Mouse (Mus musculus): ENCODE measurements around the gene Tent4b. TPM values are rescaled to one million over a fixed set of nuclear protein-coding genes. Genes with fewer than 3 reads are reported as not detected.
"Not testable (repeated sequence)": the region's sequence is repeated elsewhere in the genome, so short reads cannot be mapped to it uniquely, and the experiment has no call there.

Tent4b gene
- polyA plus RNA-seq, 1 experiment from 2014 or later: 5.5 TPM

- no peaks in the 10 kb centered on the region for H3K36me3 ChIP-seq (ENCODE audit: control insufficient read depth, insufficient read depth)
- H3K9ac ChIP-seq (ENCODE audit: low read length): no peak overlapping the region
- no peak for ATAC-seq (replicated peaks; ENCODE audit: extremely low read depth, insufficient read depth, low FRiP score)
- no peaks in the 10 kb centered on the region for H3K9me3 ChIP-seq (replicated peaks; ENCODE audit: control insufficient read depth, low read length)
- peak overlapping the region; percentile 77 for H3K27ac ChIP-seq (ENCODE audit: low read length)
- peaks cover 16% of the 10 kb centered on the region for H3K4me1 ChIP-seq (ENCODE audit: control insufficient read depth, insufficient read depth, low read length)
- no peak overlapping the region for H3K4me3 ChIP-seq (ENCODE audit: low read length)
- no peaks in the 10 kb centered on the region for H3K27me3 ChIP-seq (ENCODE audit: control insufficient read depth, insufficient read depth, low read length)
- 25% methylated on average over 3 of the region's 3 CpGs for WGBS
- H3K4me2 ChIP-seq (ENCODE audit: low read depth, low read length): no peak overlapping the region
Observed at GRCm38 (mm10) chr8:88197328-88197727, 1.7 kb upstream of the Tent4b start.

GRCm38 (mm10) chr8:88198551-88198944, 465 bp upstream of the Tent4b start:
- peak overlapping the region; percentile 90 for H3K9ac ChIP-seq (ENCODE audit: low read length)
- H3K36me3 ChIP-seq (ENCODE audit: control insufficient read depth, insufficient read depth): no peaks in the 10 kb centered on the region
- peaks cover 22% of the 10 kb centered on the region for H3K4me1 ChIP-seq (ENCODE audit: control insufficient read depth, insufficient read depth, low read length)
- peak overlapping the region; percentile 98 for H3K27ac ChIP-seq (ENCODE audit: low read length)
- no peaks in the 10 kb centered on the region for H3K27me3 ChIP-seq (ENCODE audit: control insufficient read depth, insufficient read depth, low read length)
- no peaks in the 10 kb centered on the region for H3K9me3 ChIP-seq (replicated peaks; ENCODE audit: control insufficient read depth, low read length)
- H3K4me3 ChIP-seq (ENCODE audit: low read length): peak overlapping the region; percentile 94
- WGBS: 1% methylated on average over 10 of the region's 10 CpGs
- no peak for ATAC-seq (replicated peaks; ENCODE audit: extremely low read depth, insufficient read depth, low FRiP score)
- peak overlapping the region; percentile 89 for H3K4me2 ChIP-seq (ENCODE audit: low read depth, low read length)

DNA sequence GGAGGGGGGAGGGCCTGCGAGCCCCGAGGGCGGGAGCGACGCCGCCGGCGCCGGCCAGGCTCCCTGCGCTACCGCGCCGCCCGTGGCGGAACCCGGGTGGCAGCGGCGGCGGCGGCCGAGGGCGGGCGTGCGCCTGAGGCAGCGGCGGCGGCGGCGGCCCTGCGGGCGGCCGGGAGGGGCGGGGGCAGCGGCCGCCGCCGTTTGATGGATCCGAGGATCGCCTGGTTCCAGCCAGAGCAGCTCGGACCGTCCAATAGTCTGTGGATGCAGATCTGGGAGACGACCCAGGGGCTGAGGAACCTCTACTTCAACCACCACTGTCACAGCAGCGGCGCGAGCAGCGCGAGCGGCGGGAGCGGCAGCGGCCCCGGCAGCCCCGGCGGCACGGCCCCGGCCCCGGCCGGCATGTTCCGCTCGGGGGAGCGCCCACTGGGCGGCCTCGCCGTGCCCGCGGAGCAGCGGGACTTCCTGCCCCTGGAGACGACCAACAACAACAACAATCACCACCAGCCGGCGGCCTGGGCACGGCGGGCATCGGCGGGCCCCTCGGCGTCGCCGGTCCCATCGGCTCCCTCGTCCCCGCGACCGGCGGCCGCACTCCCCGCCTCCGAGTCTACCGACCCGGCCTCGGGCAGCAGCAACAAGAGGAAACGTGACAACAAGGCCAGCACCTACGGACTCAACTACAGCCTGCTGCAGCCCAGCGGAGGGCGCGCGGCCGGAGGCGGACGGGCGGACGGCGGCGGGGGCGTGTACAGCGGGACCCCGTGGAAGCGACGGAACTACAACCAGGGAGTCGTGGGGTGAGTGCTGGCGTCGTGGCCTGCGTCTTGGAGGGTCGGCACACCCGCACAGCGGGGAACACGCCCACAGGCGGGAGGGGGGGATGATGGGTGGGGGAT, 938 bp downstream of the Tent4b start:
- H3K27ac ChIP-seq (ENCODE audit: low read length): peak overlapping the region; percentile 98
- ATAC-seq (replicated peaks; ENCODE audit: extremely low read depth, insufficient read depth, low FRiP score): peak; percentile 33
- peak overlapping the region; percentile 98 for H3K4me2 ChIP-seq (ENCODE audit: low read depth, low read length)
- peak overlapping the region; percentile 90 for H3K9ac ChIP-seq (ENCODE audit: low read length)
- H3K4me3 ChIP-seq (ENCODE audit: low read length): peak overlapping the region; percentile 94
- H3K27me3 ChIP-seq (ENCODE audit: control insufficient read depth, insufficient read depth, low read length): no peaks in the 10 kb centered on the region
- H3K4me1 ChIP-seq (ENCODE audit: control insufficient read depth, insufficient read depth, low read length): peaks cover 30% of the 10 kb centered on the region
- under 1% methylated on average over 109 of the region's 117 CpGs for WGBS
- no peaks in the 10 kb centered on the region for H3K36me3 ChIP-seq (ENCODE audit: control insufficient read depth, insufficient read depth)
- no peaks in the 10 kb centered on the region for H3K9me3 ChIP-seq (replicated peaks; ENCODE audit: control insufficient read depth, low read length)

DNA sequence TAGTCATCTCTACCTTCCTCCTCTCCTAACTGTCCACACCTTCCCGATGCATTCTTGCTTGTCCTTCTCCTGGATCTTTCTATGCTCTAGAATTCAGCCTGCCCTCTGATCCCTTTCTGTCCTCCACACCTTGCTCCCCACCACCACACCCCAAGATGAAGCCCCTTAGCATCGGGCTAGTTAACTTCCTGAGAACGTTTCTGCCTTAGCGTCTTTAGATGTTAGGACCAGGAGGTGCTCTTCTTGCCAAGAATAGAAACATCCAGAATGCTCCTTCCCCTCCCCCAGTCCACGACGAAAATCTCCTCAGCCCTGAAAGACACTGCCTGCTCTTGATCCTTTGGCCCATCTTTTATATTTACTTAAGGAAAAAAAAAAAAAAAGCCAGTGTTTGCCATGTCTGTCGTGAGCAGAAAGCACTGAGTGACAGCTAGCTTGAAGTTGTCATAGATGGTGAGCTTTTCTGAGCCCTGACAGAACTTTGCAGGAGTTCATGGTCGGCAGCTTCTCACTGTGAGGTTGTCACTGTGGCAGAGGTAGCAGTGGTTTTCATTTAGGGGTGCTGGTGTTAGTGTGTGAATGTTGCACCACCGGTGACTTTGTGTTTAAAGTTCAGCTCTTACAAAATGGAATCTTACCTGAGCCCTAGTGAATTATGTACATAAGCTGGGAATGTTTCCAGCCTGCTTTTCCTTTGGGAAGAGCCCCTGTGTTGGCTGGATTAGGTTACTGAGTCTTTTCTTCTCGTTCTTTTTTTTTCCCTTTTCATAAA, 1.9 kb downstream of the Tent4b start:
- peaks cover 30% of the 10 kb centered on the region for H3K4me1 ChIP-seq (ENCODE audit: control insufficient read depth, insufficient read depth, low read length)
- peak overlapping the region; percentile 19; the same call in 1 of the 2 replicates for H3K27ac ChIP-seq (ENCODE audit: low read length)

GRCm38 (mm10) chr8:88201641-88202040, 2.6 kb downstream of the Tent4b start:
- WGBS: 43% methylated on average over 3 of the region's 3 CpGs
- Histone ChIP-seq H3K9ac (ENCODE audit: low read length) (no peak overlapping the region), H3K36me3 (ENCODE audit: control insufficient read depth, insufficient read depth) (no peaks in the 10 kb centered on the region), H3K9me3 (replicated peaks; ENCODE audit: control insufficient read depth, low read length) (no peaks in the 10 kb centered on the region), H3K4me2 (ENCODE audit: low read depth, low read length) (peak overlapping the region; percentile 98), H3K27me3 (ENCODE audit: control insufficient read depth, insufficient read depth, low read length) (no peaks in the 10 kb centered on the region), H3K4me1 (ENCODE audit: control insufficient read depth, insufficient read depth, low read length) (peaks cover 30% of the 10 kb centered on the region), H3K4me3 (ENCODE audit: low read length) (no peak overlapping the region), H3K27ac (ENCODE audit: low read length) (no peak overlapping the region)
- no peak for ATAC-seq (replicated peaks; ENCODE audit: extremely low read depth, insufficient read depth, low FRiP score)

More for the DNA sequence above, 1.9 kb downstream of the Tent4b start:
- peak overlapping the region; percentile 94 for H3K4me3 ChIP-seq (ENCODE audit: low read length)
- H3K9ac ChIP-seq (ENCODE audit: low read length): peak overlapping the region; percentile 90
- ATAC-seq (replicated peaks; ENCODE audit: extremely low read depth, insufficient read depth, low FRiP score): no peak
- H3K4me2 ChIP-seq (ENCODE audit: low read depth, low read length): peak overlapping the region; percentile 98
- no peaks in the 10 kb centered on the region for H3K36me3 ChIP-seq (ENCODE audit: control insufficient read depth, insufficient read depth)
- H3K27me3 ChIP-seq (ENCODE audit: control insufficient read depth, insufficient read depth, low read length): no peaks in the 10 kb centered on the region
- 16% methylated on average over 10 of the region's 10 CpGs for WGBS
- no peaks in the 10 kb centered on the region for H3K9me3 ChIP-seq (replicated peaks; ENCODE audit: control insufficient read depth, low read length)

GRCm38 (mm10) chr8:88206016-88206415, 7.0 kb downstream of the Tent4b start:
- no peak for ATAC-seq (replicated peaks; ENCODE audit: extremely low read depth, insufficient read depth, low FRiP score)
- H3K4me1 ChIP-seq (ENCODE audit: control insufficient read depth, insufficient read depth, low read length): peaks cover 30% of the 10 kb centered on the region
- WGBS: 85% methylated on average over 9 of the region's 9 CpGs

GRCm38 (mm10) chr8:88207121-88207821, 8.3 kb downstream of the Tent4b start:
- no peaks in the 10 kb centered on the region for H3K36me3 ChIP-seq (ENCODE audit: control insufficient read depth, insufficient read depth)
- H3K27me3 ChIP-seq (ENCODE audit: control insufficient read depth, insufficient read depth, low read length): no peaks in the 10 kb centered on the region
- H3K4me2 ChIP-seq (ENCODE audit: low read depth, low read length): no peak overlapping the region
- H3K27ac ChIP-seq (ENCODE audit: low read length): no peak overlapping the region
- 79% methylated on average over 7 of the region's 7 CpGs for WGBS
- peaks cover 20% of the 10 kb centered on the region; the same call in 1 of the 2 replicates for H3K4me1 ChIP-seq (ENCODE audit: control insufficient read depth, insufficient read depth, low read length)
- ATAC-seq (replicated peaks; ENCODE audit: extremely low read depth, insufficient read depth, low FRiP score): no peak
- no peaks in the 10 kb centered on the region for H3K9me3 ChIP-seq (replicated peaks; ENCODE audit: control insufficient read depth, low read length)
- H3K9ac ChIP-seq (ENCODE audit: low read length): no peak overlapping the region
- no peak overlapping the region for H3K4me3 ChIP-seq (ENCODE audit: low read length)

More at GRCm38 (mm10) chr8:88206016-88206415, 7.0 kb downstream of the Tent4b start:
- Histone ChIP-seq H3K36me3 (ENCODE audit: control insufficient read depth, insufficient read depth) (no peaks in the 10 kb centered on the region), H3K4me3 (ENCODE audit: low read length) (no peak overlapping the region), H3K27ac (ENCODE audit: low read length) (no peak overlapping the region), H3K27me3 (ENCODE audit: control insufficient read depth, insufficient read depth, low read length) (no peaks in the 10 kb centered on the region), H3K9ac (ENCODE audit: low read length) (no peak overlapping the region), H3K9me3 (replicated peaks; ENCODE audit: control insufficient read depth, low read length) (no peaks in the 10 kb centered on the region), H3K4me2 (ENCODE audit: low read depth, low read length) (no peak overlapping the region)

DNA sequence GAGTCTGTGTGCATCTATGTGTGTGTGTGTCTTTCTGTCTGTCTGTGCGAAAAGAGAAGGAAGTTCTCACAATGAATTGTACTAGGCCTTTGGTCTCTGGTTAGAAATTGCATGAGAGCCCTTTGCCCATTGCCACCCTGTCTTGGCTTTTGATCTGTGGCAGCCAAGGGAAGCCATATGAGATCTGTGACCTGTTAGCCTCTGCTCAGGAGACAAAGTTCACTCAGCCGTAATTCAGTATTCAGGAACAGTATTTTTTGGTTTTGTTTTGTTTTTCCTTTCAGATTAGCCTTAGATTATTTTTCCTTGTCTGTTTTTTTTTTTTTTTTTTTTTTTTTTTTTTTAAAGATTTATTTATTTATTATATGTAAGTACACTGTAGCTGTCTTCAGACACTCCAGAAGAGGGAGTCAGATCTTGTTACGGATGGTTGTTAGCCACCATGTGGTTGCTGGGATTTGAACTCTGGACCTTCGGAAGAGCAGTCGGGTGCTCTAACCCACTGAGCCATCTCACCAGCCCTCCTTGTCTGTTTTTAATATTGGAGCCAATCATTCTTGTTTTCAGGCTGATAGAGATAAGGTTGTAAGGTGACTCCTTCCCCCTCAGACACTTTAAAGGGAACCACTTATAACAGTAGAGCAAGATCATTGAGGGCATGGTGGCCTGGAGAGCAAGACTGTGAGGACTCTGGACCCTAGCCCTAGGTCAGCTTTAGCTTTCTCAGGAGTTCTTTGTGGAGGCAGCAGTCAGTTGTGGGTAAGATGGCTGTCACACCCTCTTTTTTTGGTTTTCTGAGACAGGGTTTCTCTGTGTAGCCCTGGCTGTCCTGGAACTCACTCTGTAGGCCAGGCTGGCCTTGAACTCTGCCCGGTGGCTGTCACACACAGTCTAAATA, 11.2 kb downstream of the Tent4b start:
- not testable (repeated sequence) for H3K4me3 ChIP-seq (ENCODE audit: low read length); H3K4me2 ChIP-seq (ENCODE audit: low read depth, low read length); H3K4me1 ChIP-seq (ENCODE audit: control insufficient read depth, insufficient read depth, low read length); H3K9me3 ChIP-seq (replicated peaks; ENCODE audit: control insufficient read depth, low read length); H3K27me3 ChIP-seq (ENCODE audit: control insufficient read depth, insufficient read depth, low read length); H3K36me3 ChIP-seq (ENCODE audit: control insufficient read depth, insufficient read depth); ATAC-seq (replicated peaks; ENCODE audit: extremely low read depth, insufficient read depth, low FRiP score); H3K9ac ChIP-seq (ENCODE audit: low read length); H3K27ac ChIP-seq (ENCODE audit: low read length)
- WGBS: 84% methylated on average over 5 of the region's 6 CpGs

Measured in heart, embryonic 16.5 days (tissue).